Mouse (Mus musculus): Measurements from ENCODE around the gene Clnk. TPM values are rescaled to one million over a fixed set of nuclear protein-coding genes. Genes with fewer than 3 reads are reported as not detected.

Clnk gene
- polyA plus RNA-seq, 1 experiment from 2014 or later = 0.08 TPM

GRCm38 (mm10) chr5:38875403-38875802 is 1.2 kb downstream of the Clnk start:
- Histone ChIP-seq H3K9ac (no peak overlapping the region), H3K4me2 (no peak overlapping the region), H3K4me3 (no peak overlapping the region), H3K36me3 (no peaks in the 10 kb centered on the region), H3K27ac (replicated peaks) (no peak overlapping the region), H3K27me3 (replicated peaks) (no peaks in the 10 kb centered on the region), H3K4me1 (0 out of 2 replicates have a peak, but pooled peaks cover 5% of the 10 kb centered on the region), H3K9me3 (no peaks in the 10 kb centered on the region)
- ATAC-seq (ENCODE audit: extremely low read depth, insufficient number of reproducible peaks, low FRiP score, low TSS enrichment) = no peak
- WGBS = 70% methylated on average over 3 of the region's 3 CpGs

DNA sequence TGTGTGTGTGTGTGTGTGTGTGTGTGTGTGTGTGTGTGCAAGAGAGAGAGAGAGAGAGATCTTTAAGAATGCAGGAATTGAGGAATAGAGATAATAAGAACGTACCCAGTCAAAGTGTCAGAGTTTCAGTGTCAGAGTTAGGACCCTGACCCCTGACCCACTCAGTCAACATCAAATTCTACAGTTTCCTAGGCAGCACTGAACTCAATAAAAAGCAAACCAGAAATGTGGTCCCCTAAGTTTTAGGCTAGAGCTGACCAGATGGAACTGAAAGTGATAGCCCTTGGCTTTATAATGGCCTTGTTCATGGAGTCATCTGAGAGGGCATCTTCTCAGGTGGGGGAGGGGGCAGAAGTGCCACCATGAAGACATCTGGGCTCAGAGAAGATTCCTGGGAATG is 1.7 kb downstream of the Clnk start:
- no peaks in the 10 kb centered on the region for H3K9me3 ChIP-seq
- WGBS = 50% methylated on average over 1 of the region's 1 CpGs
- H3K4me3 ChIP-seq = no peak overlapping the region
- H3K4me1 ChIP-seq = 0 out of 2 replicates have a peak, but pooled peaks cover under 1% of the 10 kb centered on the region
- H3K4me2 ChIP-seq = no peak overlapping the region
- H3K27ac ChIP-seq (replicated peaks) = no peak overlapping the region
- no peaks in the 10 kb centered on the region for H3K36me3 ChIP-seq
- H3K9ac ChIP-seq = no peak overlapping the region
- ATAC-seq (ENCODE audit: extremely low read depth, insufficient number of reproducible peaks, low FRiP score, low TSS enrichment) = no peak
- no peaks in the 10 kb centered on the region for H3K27me3 ChIP-seq (replicated peaks)

GRCm38 (mm10) chr5:38872906-38873305 is 3.7 kb downstream of the Clnk start:
- no peak for ATAC-seq (ENCODE audit: extremely low read depth, insufficient number of reproducible peaks, low FRiP score, low TSS enrichment)
- 86% methylated on average over 3 of the region's 3 CpGs for WGBS
- no peaks in the 10 kb centered on the region for H3K36me3 ChIP-seq
- H3K4me3 ChIP-seq = no peak overlapping the region
- H3K27ac ChIP-seq (replicated peaks) = no peak overlapping the region
- H3K27me3 ChIP-seq (replicated peaks) = no peaks in the 10 kb centered on the region
- no peak overlapping the region for H3K9ac ChIP-seq
- H3K9me3 ChIP-seq = no peaks in the 10 kb centered on the region
- H3K4me2 ChIP-seq = no peak overlapping the region
- H3K4me1 ChIP-seq = no peaks in the 10 kb centered on the region

GRCm38 (mm10) chr5:38871591-38871990 is 5.0 kb downstream of the Clnk start:
- H3K9ac ChIP-seq = no peak overlapping the region
- no peak overlapping the region for H3K27ac ChIP-seq (replicated peaks)
- no peaks in the 10 kb centered on the region for H3K4me1 ChIP-seq
- no peak for ATAC-seq (ENCODE audit: extremely low read depth, insufficient number of reproducible peaks, low FRiP score, low TSS enrichment)
- 23% methylated on average over 2 of the region's 2 CpGs for WGBS
- H3K9me3 ChIP-seq = no peaks in the 10 kb centered on the region
- no peaks in the 10 kb centered on the region for H3K36me3 ChIP-seq
- H3K4me2 ChIP-seq = no peak overlapping the region
- H3K4me3 ChIP-seq = no peak overlapping the region
- H3K27me3 ChIP-seq (replicated peaks) = no peaks in the 10 kb centered on the region

DNA sequence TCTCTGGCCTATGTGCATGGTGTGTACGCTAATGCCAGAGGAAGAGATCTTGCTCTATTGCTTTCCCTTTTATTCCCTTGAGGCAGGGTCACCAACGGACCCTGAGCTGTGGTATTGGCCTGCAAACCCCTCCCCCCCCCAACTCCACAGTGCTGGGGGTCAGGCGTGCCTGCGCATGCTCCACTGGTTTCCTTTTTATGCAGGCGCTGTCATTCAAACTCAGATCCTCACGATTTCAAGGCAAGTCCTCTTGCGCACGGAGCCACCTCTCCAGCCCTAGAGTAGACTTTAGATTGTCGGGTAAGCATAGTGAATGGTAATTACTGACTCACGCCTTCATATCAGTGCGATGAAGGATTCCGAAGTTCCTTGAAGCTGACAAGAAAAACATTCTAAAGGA is 6.1 kb downstream of the Clnk start:
- Histone ChIP-seq H3K36me3 (no peaks in the 10 kb centered on the region), H3K9me3 (no peaks in the 10 kb centered on the region), H3K4me3 (no peak overlapping the region), H3K27ac (replicated peaks) (no peak overlapping the region), H3K27me3 (replicated peaks) (no peaks in the 10 kb centered on the region), H3K4me1 (no peaks in the 10 kb centered on the region), H3K9ac (no peak overlapping the region), H3K4me2 (no peak overlapping the region)
- no peak for ATAC-seq (ENCODE audit: extremely low read depth, insufficient number of reproducible peaks, low FRiP score, low TSS enrichment)
- 58% methylated on average over 12 of the region's 12 CpGs for WGBS

GRCm38 (mm10) chr5:38869976-38870375 is 6.6 kb downstream of the Clnk start:
- Histone ChIP-seq H3K4me1 (no peaks in the 10 kb centered on the region), H3K36me3 (no peaks in the 10 kb centered on the region), H3K9me3 (no peaks in the 10 kb centered on the region), H3K4me2 (no peak overlapping the region), H3K4me3 (no peak overlapping the region), H3K9ac (no peak overlapping the region), H3K27ac (replicated peaks) (no peak overlapping the region), H3K27me3 (replicated peaks) (no peaks in the 10 kb centered on the region)
- 74% methylated on average over 9 of the region's 9 CpGs for WGBS
- ATAC-seq (ENCODE audit: extremely low read depth, insufficient number of reproducible peaks, low FRiP score, low TSS enrichment) = no peak

DNA sequence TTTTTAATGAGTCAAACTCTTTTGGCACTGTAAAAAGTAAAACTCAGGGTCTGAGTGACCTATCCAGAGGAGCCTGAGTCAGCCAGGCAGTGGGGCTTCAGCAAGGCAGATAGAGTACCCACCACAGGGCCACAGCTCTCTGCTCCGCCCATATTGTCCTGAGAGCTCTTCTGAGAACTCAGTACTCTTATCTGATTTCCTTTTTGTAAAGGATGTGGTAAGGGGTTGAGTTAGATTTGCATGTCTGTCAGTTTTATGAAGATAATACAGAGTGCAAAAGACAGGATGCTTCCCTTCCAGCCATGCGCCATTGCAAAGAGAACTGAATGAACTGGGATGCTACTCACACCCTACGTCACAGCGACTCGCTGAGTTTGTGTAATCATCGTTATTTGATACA is 12.0 kb downstream of the Clnk start:
- H3K4me2 ChIP-seq = no peak overlapping the region
- no peaks in the 10 kb centered on the region for H3K36me3 ChIP-seq
- no peak overlapping the region for H3K4me3 ChIP-seq
- no peak for ATAC-seq (ENCODE audit: extremely low read depth, insufficient number of reproducible peaks, low FRiP score, low TSS enrichment)
- no peaks in the 10 kb centered on the region for H3K4me1 ChIP-seq
- no peak overlapping the region for H3K9ac ChIP-seq
- no peaks in the 10 kb centered on the region for H3K9me3 ChIP-seq
- WGBS = 68% methylated on average over 6 of the region's 6 CpGs
- no peaks in the 10 kb centered on the region for H3K27me3 ChIP-seq (replicated peaks)
- no peak overlapping the region for H3K27ac ChIP-seq (replicated peaks)

DNA sequence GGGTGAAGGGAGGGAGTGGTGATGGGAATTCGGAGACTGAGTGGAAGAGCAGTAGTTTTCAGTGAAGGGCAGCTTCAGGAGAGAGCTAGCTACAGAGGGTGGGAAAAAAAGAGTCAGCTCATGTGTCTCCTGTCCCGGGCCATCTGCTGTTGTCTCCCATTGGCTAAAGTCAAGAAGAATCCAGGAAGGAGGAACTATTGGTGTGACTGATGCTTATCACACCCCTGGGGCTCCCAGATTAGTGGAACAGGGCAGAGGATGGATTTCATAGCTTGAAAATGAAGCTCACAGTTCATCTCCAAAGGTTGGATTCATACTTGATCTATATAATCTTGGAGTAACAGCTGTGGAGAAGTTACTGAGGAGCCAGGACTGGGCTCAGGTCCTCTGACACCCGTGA is 13.6 kb downstream of the Clnk start:
- ATAC-seq (ENCODE audit: extremely low read depth, insufficient number of reproducible peaks, low FRiP score, low TSS enrichment) = no peak
- no peak overlapping the region for H3K4me2 ChIP-seq
- H3K9me3 ChIP-seq = no peaks in the 10 kb centered on the region
- H3K9ac ChIP-seq = no peak overlapping the region
- no peak overlapping the region for H3K27ac ChIP-seq (replicated peaks)
- H3K36me3 ChIP-seq = no peaks in the 10 kb centered on the region
- 48% methylated on average over 3 of the region's 3 CpGs for WGBS
- no peak overlapping the region for H3K4me3 ChIP-seq
- H3K4me1 ChIP-seq = no peaks in the 10 kb centered on the region
- H3K27me3 ChIP-seq (replicated peaks) = no peaks in the 10 kb centered on the region

DNA sequence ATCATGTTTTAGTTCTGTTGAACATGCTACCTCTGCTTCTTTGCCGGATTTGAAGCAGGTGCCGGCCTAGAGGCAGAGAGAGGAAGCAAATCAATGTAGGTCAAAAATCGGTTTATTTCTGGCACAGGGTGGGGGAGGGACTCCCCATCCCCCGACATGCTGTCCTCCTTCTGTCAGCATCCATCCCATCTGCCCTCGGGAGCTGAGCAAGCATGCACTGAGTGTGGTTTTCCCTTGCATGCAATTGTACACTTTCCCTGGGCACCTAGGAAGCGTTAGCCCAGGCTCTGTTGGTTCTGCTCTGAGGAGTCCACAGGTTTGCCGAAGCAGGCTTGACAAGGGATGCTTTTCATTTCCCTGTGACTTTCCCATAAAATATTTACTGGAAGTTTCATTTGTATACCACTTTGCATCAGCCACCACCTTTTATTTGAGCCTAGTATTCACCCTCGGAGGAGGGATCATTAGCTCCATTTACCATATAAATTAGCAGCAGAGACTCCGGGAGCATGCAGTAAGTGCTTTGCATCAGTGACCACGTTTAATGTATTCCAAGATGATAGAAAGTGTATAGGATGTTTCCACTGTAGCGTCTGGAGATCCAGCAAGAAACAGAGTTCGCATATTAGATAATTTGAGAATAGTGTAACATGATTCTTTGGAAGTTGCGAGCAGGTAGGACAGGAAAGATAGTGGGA is 14.2 kb downstream of the Clnk start:
- no peak for ATAC-seq (ENCODE audit: extremely low read depth, insufficient number of reproducible peaks, low FRiP score, low TSS enrichment)

GRCm38 (mm10) chr5:38858015-38858721 is 18.4 kb downstream of the Clnk start:
- 0 out of 2 replicates have a peak, but pooled peaks cover under 1% of the 10 kb centered on the region for H3K9me3 ChIP-seq
- H3K4me3 ChIP-seq = no peak overlapping the region
- H3K4me2 ChIP-seq = no peak overlapping the region
- H3K27ac ChIP-seq (replicated peaks) = no peak overlapping the region
- 49% methylated on average over 4 of the region's 4 CpGs for WGBS
- ATAC-seq (ENCODE audit: extremely low read depth, insufficient number of reproducible peaks, low FRiP score, low TSS enrichment) = no peak
- H3K27me3 ChIP-seq (replicated peaks) = no peaks in the 10 kb centered on the region
- H3K4me1 ChIP-seq = no peaks in the 10 kb centered on the region
- H3K9ac ChIP-seq = no peak overlapping the region
- H3K36me3 ChIP-seq = no peaks in the 10 kb centered on the region

More for the DNA sequence above, 14.2 kb downstream of the Clnk start:
- Histone ChIP-seq H3K4me3 (no peak overlapping the region), H3K9me3 (no peaks in the 10 kb centered on the region), H3K4me1 (no peaks in the 10 kb centered on the region), H3K9ac (no peak overlapping the region), H3K27me3 (replicated peaks) (no peaks in the 10 kb centered on the region), H3K4me2 (no peak overlapping the region), H3K27ac (replicated peaks) (no peak overlapping the region), H3K36me3 (no peaks in the 10 kb centered on the region)
- WGBS = 59% methylated on average over 13 of the region's 13 CpGs

DNA sequence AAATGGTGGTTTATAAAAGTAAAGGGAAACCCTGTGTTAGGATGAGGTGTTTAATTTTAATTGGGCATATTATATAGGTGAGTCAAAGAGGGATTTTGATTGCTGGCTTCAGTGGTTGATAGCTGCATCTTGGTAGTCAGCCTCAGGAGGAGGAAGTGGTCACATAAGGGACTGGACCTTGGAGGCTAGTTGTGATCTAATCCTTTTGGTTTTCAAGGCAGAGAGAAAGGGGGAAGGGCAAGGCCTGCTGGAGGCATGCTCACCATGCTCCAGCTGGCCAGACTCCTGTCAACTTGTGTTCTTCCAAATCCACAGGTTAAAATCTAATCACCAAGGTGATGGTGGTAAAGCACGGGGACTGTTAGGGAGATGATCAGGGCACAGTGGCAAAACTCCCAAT is 19.0 kb downstream of the Clnk start:
- Histone ChIP-seq H3K4me3 (no peak overlapping the region), H3K9ac (no peak overlapping the region), H3K36me3 (no peaks in the 10 kb centered on the region), H3K9me3 (peaks cover 6% of the 10 kb centered on the region; the same call in 1 of the 2 replicates), H3K27ac (replicated peaks) (no peak overlapping the region), H3K4me2 (no peak overlapping the region), H3K4me1 (no peaks in the 10 kb centered on the region), H3K27me3 (replicated peaks) (no peaks in the 10 kb centered on the region)
- 75% methylated on average over 1 of the region's 1 CpGs for WGBS
- no peak for ATAC-seq (ENCODE audit: extremely low read depth, insufficient number of reproducible peaks, low FRiP score, low TSS enrichment)

DNA sequence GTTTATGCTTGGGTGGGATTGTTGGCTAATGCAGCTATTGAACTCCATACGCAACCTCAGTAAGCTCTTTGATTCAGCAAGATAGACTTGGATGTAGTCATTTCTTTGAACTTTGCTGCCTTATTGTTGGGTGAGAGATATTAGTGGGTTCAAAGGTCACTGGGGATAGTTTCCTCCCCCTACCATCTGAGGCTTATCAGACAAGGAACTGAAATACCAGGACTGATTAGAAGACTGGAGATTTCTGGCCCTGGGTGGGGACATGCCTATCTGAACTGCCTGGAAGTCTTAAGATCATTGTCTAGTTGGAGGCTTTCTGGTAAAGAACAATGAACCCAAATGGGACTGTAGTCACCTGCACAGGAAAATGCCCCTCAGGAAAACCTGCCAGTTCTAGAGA is 26.4 kb downstream of the Clnk start:
- ATAC-seq (ENCODE audit: extremely low read depth, insufficient number of reproducible peaks, low FRiP score, low TSS enrichment) = no peak
- Histone ChIP-seq H3K4me1 (peaks cover 5% of the 10 kb centered on the region), H3K36me3 (no peaks in the 10 kb centered on the region), H3K27me3 (replicated peaks) (no peaks in the 10 kb centered on the region), H3K27ac (replicated peaks) (no peak overlapping the region), H3K9ac (no peak overlapping the region), H3K9me3 (peaks cover 7% of the 10 kb centered on the region; the same call in 1 of the 2 replicates), H3K4me2 (no peak overlapping the region), H3K4me3 (no peak overlapping the region)
- 95% methylated on average over 1 of the region's 1 CpGs for WGBS
